Mouse (Mus musculus) MEL (cell line): ENCODE data around the gene Coil. TPM values are rescaled to one million over a fixed set of nuclear protein-coding genes. Genes with fewer than 3 reads are reported as not detected.

Source experiments
- DNase-seq: peaks from one replicate; pipeline ENCODE4 v3.0.0; 2011; ENCODE audit warnings: low read depth, low spot score
- H3K27ac ChIP-seq: 2 replicates; pipeline ENCODE4 v1.5.1; 2012; ENCODE audit warnings: low read depth, mild to moderate bottlenecking, control low read depth, low read length, moderate library complexity; ENCODE audit not compliant: control insufficient read depth
- H3K27me3 ChIP-seq, 2 experiments: fragments of 150-350 bp in 1 of 2; sonication (generic) in 1 of 2; 2 replicates each; pipeline ENCODE4 v1.6.1; 2012; ENCODE audit warnings: low read length in 2 of 2, mild to moderate bottlenecking in 2 of 2, improper control_type of control experiment in 1 of 2, moderate library complexity in 1 of 2; ENCODE audit not compliant: insufficient read depth in 2 of 2, control insufficient read depth in 1 of 2
- H3K36me3 ChIP-seq, 2 experiments: 2 replicates each; pipeline ENCODE4 v1.6.1; 2012 to 2014; ENCODE audit warnings: low read length in 2 of 2, improper control_type of control experiment in 1 of 2, inconsistent platforms in 1 of 2, mild to moderate bottlenecking in 1 of 2; ENCODE audit not compliant: insufficient read depth in 2 of 2, control insufficient read depth in 1 of 2
- H3K4me1 ChIP-seq, 2 experiments: fragments of 150-350 bp in 1 of 2; sonication (generic) in 1 of 2; 2 replicates each; pipeline ENCODE4 v1.6.1; 2012; ENCODE audit warnings: low read length in 2 of 2, improper control_type of control experiment in 1 of 2, mild to moderate bottlenecking in 1 of 2; ENCODE audit not compliant: insufficient read depth in 2 of 2, control insufficient read depth in 1 of 2
- H3K4me3 ChIP-seq, 2 experiments: fragments of 150-350 bp in 1 of 2; sonication (generic) in 1 of 2; 2 replicates each; pipeline ENCODE4 v1.5.1; 2012; ENCODE audit warnings: low read depth in 2 of 2, low read length in 2 of 2, mild to moderate bottlenecking in 2 of 2, moderate library complexity in 2 of 2, control low read depth in 1 of 2, improper control_type of control experiment in 1 of 2; ENCODE audit not compliant: control insufficient read depth in 1 of 2, insufficient read depth in 1 of 2
- H3K79me2 ChIP-seq: 2 replicates; pipeline ENCODE4 v1.6.1; 2012; ENCODE audit warnings: mild to moderate bottlenecking, low read length, moderate library complexity; ENCODE audit not compliant: control insufficient read depth, poor library complexity, insufficient read depth
- H3K9ac ChIP-seq: 2 replicates; pipeline ENCODE4 v1.6.1; 2012; ENCODE audit warnings: low read depth, mild to moderate bottlenecking, control low read depth, low read length, moderate library complexity; ENCODE audit not compliant: control insufficient read depth, poor library complexity, severe bottlenecking
- H3K9me3 ChIP-seq: fragments of 150-350 bp; sonication (generic); replicated peaks from 2 replicates; pipeline ENCODE4 v1.6.1; 2012; ENCODE audit warnings: mild to moderate bottlenecking, low read length, improper control_type of control experiment, moderate library complexity; ENCODE audit not compliant: insufficient read depth
- BHLHE40 ChIP-seq: IDR thresholded peaks from 2 replicates; pipeline ENCODE4 v1.6.1; 2012; ENCODE audit warnings: low read depth, mild to moderate bottlenecking, inconsistent platforms, low read length, improper control_type of control experiment, borderline replicate concordance
- CHD1 ChIP-seq: IDR thresholded peaks from 2 replicates; pipeline ENCODE4 v1.6.1; 2012; ENCODE audit warnings: low read depth, mild to moderate bottlenecking, inconsistent platforms, low read length, improper control_type of control experiment
- CHD2 ChIP-seq: IDR thresholded peaks from 2 replicates; pipeline ENCODE4 v1.6.1; 2011; ENCODE audit warnings: low read length, improper control_type of control experiment
- CTCF ChIP-seq, 3 experiments: IDR thresholded peaks in 2 of 3; conservative IDR thresholded peaks in 1 of 3; 2 replicates each; pipeline ENCODE4 v1.5.1; 2011 to 2012; ENCODE audit warnings: low read length in 3 of 3, low read depth in 2 of 3, mild to moderate bottlenecking in 2 of 3, improper control_type of control experiment in 1 of 3, inconsistent platforms in 1 of 3, mixed read lengths in 1 of 3, moderate library complexity in 1 of 3; ENCODE audit not compliant: control insufficient read depth in 1 of 3, insufficient read depth in 1 of 3, poor library complexity in 1 of 3, severe bottlenecking in 1 of 3
- EP300 ChIP-seq, 2 experiments: IDR thresholded peaks; 2 replicates each; pipeline ENCODE4 v1.6.1; 2011; ENCODE audit warnings: improper control_type of control experiment in 2 of 2, low read length in 2 of 2, low read depth in 1 of 2, mild to moderate bottlenecking in 1 of 2
- ETS1 ChIP-seq: IDR thresholded peaks from 2 replicates; pipeline ENCODE4 v1.6.1; 2012; ENCODE audit warnings: low read depth, mild to moderate bottlenecking, inconsistent platforms, low read length, improper control_type of control experiment, moderate library complexity
- GABPA ChIP-seq: IDR thresholded peaks from 2 replicates; pipeline ENCODE4 v1.6.1; 2012; ENCODE audit warnings: low read depth, mild to moderate bottlenecking, inconsistent platforms, low read length, improper control_type of control experiment, moderate library complexity
- HCFC1 ChIP-seq: IDR thresholded peaks from 2 replicates; pipeline ENCODE4 v1.6.1; 2012; ENCODE audit warnings: low read depth, mild to moderate bottlenecking, inconsistent platforms, low read length, improper control_type of control experiment, moderate library complexity
- KAT2A ChIP-seq: conservative IDR thresholded peaks from 2 replicates; pipeline ENCODE4 v1.6.1; 2012; ENCODE audit warnings: low read depth, low read length, improper control_type of control experiment, inconsistent platforms
- MAFK ChIP-seq: IDR thresholded peaks from 2 replicates; pipeline ENCODE4 v1.6.1; 2011; ENCODE audit warnings: low read depth, mild to moderate bottlenecking, low read length, improper control_type of control experiment, borderline replicate concordance
- MAX ChIP-seq: IDR thresholded peaks from 2 replicates; pipeline ENCODE4 v1.6.1; 2011; ENCODE audit warnings: low read length, improper control_type of control experiment
- MAZ ChIP-seq: IDR thresholded peaks from 2 replicates; pipeline ENCODE4 v1.6.1; 2012; ENCODE audit warnings: low read depth, mild to moderate bottlenecking, inconsistent platforms, low read length, improper control_type of control experiment
- MEF2A ChIP-seq: IDR thresholded peaks from 2 replicates; pipeline ENCODE4 v1.6.1; 2014; ENCODE audit warnings: low read depth, mild to moderate bottlenecking, inconsistent platforms, low read length, improper control_type of control experiment; ENCODE audit not compliant: poor library complexity, insufficient replicate concordance, severe bottlenecking; ENCODE audit errors: extremely low read depth
- MYC ChIP-seq: IDR thresholded peaks from 2 replicates; pipeline ENCODE4 v1.6.1; 2011; ENCODE audit warnings: low read depth, mild to moderate bottlenecking, low read length, improper control_type of control experiment, moderate library complexity
- POLR2A ChIP-seq, 2 experiments: IDR thresholded peaks; 2 replicates each; pipeline ENCODE4 v1.6.1; 2011 to 2012; ENCODE audit warnings: low read length in 2 of 2, mild to moderate bottlenecking in 2 of 2, control low read depth in 1 of 2, improper control_type of control experiment in 1 of 2, low read depth in 1 of 2, moderate library complexity in 1 of 2; ENCODE audit not compliant: control insufficient read depth in 1 of 2, insufficient read depth in 1 of 2, poor library complexity in 1 of 2
- POLR2AphosphoS2 ChIP-seq: IDR thresholded peaks from 2 replicates; pipeline ENCODE4 v1.6.1; 2011; ENCODE audit warnings: low read length, improper control_type of control experiment
- RAD21 ChIP-seq: IDR thresholded peaks from 2 replicates; pipeline ENCODE4 v1.6.1; 2011; ENCODE audit warnings: mild to moderate bottlenecking, low read depth, low read length, improper control_type of control experiment
- TBP ChIP-seq: IDR thresholded peaks from 2 replicates; pipeline ENCODE4 v1.8.0; 2011; ENCODE audit warnings: low read depth, low read length, improper control_type of control experiment
- USF1 ChIP-seq: IDR thresholded peaks from 2 replicates; pipeline ENCODE4 v1.6.1; 2014; ENCODE audit warnings: low read depth, mild to moderate bottlenecking, inconsistent platforms, low read length, improper control_type of control experiment, moderate library complexity
- USF2 ChIP-seq, 2 experiments: IDR thresholded peaks; 2 replicates each; pipeline ENCODE4 v1.6.1; 2011 to 2012; ENCODE audit warnings: improper control_type of control experiment in 2 of 2, low read length in 2 of 2, borderline replicate concordance in 1 of 2, inconsistent platforms in 1 of 2, low read depth in 1 of 2, mild to moderate bottlenecking in 1 of 2; ENCODE audit not compliant: insufficient read depth in 1 of 2
- ZC3H11A ChIP-seq: IDR thresholded peaks from 2 replicates; pipeline ENCODE4 v1.6.1; 2012; ENCODE audit warnings: low read depth, mild to moderate bottlenecking, inconsistent platforms, low read length, improper control_type of control experiment
- ZKSCAN1 ChIP-seq: IDR thresholded peaks from 2 replicates; pipeline ENCODE4 v1.6.1; 2012; ENCODE audit warnings: low read depth, mild to moderate bottlenecking, inconsistent platforms, low read length, improper control_type of control experiment, moderate library complexity
- polyA plus RNA-seq, 2 experiments: library from polyadenylated mRNA; stranded (reverse) in 1 of 2; unstranded in 1 of 2; fragments of >175 nt in 1 of 2; fragments of >200 nt in 1 of 2; gene quantifications; 2 replicates each; pipeline versions ENCODE4 v1.2.1 to v1.2.4; 2012; ENCODE audit warnings: low replicate concordance in 2 of 2, low read depth in 1 of 2; ENCODE audit not compliant: insufficient read length in 2 of 2, insufficient read depth in 1 of 2, missing spikeins in 1 of 2
- total RNA-seq: library from RNA; depleted of rRNA; stranded (reverse); fragments of 300-350 nt; gene quantifications from 2 replicates; pipeline ENCODE4 v1.2.3, GENCODE M21; 2012

Gene Coil
- total and polyA plus RNA-seq, 3 experiments = 24.4 to 32.6 TPM; not detected in 1

GRCm38 (mm10) chr11:89002068-89002467 lies 32.0 kb downstream of the Coil start:
- peaks cover 7 to 23% of the 10 kb centered on the region in 2 experiments for H3K36me3 ChIP-seq
- DNase-seq = no peak
- peaks cover 12 to 33% of the 10 kb centered on the region in 2 experiments for H3K4me1 ChIP-seq
- no peak for TF ChIP-seq POLR2AphosphoS2
- TF ChIP-seq HCFC1 = no peak
- TF ChIP-seq USF1 = no peak
- no peak for TF ChIP-seq MAFK
- no peak for TF ChIP-seq BHLHE40
- TF ChIP-seq MAZ = no peak
- TF ChIP-seq CHD1 = no peak
- no peak for TF ChIP-seq ETS1
- TF ChIP-seq MAX = no peak
- TF ChIP-seq RAD21 = no peak
- no peak for TF ChIP-seq EP300 (IDR thresholded peaks at IDR 0.05; ENCODE audit: low read depth in 1 of 2, low read length in 2 of 2)
- TF ChIP-seq KAT2A = no peak
- no peak overlapping the region for H3K27ac ChIP-seq
- no peak overlapping the region for H3K4me3 ChIP-seq
- H3K79me2 ChIP-seq = peaks cover 50% of the 10 kb centered on the region
- no peak overlapping the region for H3K9ac ChIP-seq
- no peaks in the 10 kb centered on the region for H3K27me3 ChIP-seq
- H3K9me3 ChIP-seq = no peaks in the 10 kb centered on the region

DNA sequence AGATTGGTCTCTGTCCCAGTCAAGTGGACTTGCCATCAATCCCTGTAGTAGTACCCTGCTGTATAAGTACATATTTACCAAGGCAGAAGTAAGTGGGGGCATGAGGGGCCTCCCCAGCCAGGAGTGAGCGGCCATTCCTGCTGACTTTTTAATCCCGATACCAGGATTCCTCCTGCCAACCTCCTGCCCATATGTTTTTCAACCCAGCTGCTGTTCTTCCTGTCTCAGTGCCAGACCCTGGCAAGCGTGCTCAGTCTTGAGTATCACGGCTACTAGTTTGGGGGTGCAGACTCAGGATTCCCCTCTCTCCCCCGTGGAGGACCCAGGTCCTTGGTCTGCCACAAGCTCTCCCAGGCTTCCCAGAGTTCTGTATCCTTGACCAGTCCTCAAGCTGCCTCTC lies 32.6 kb downstream of the Coil start:
- H3K27me3 ChIP-seq = no peaks in the 10 kb centered on the region
- H3K9ac ChIP-seq = no peak overlapping the region
- H3K36me3 ChIP-seq = peaks cover 11 to 22% of the 10 kb centered on the region in 2 experiments
- peaks cover 50% of the 10 kb centered on the region for H3K79me2 ChIP-seq
- no peak for DNase-seq
- no peak overlapping the region for H3K27ac ChIP-seq
- no peak overlapping the region for H3K4me3 ChIP-seq
- H3K4me1 ChIP-seq = peaks cover 12 to 32% of the 10 kb centered on the region in 2 experiments
- TF ChIP-seq RAD21 (no peak), GABPA (no peak), MEF2A (no peak), CTCF (IDR thresholded peaks at IDR 0.05 in 2 of 3, conservative IDR thresholded peaks at IDR 0.05 in 1 of 3; ENCODE audit: control insufficient read depth in 1 of 3, insufficient read depth in 1 of 3, low read depth in 2 of 3, low read length in 3 of 3, poor library complexity in 1 of 3, severe bottlenecking in 1 of 3) (no peak), TBP (no peak), POLR2A (IDR thresholded peaks at IDR 0.05; ENCODE audit: control insufficient read depth in 1 of 2, insufficient read depth in 1 of 2, low read depth in 1 of 2, low read length in 2 of 2, poor library complexity in 1 of 2) (no peak), CHD2 (no peak), MYC (no peak), USF2 (IDR thresholded peaks at IDR 0.05; ENCODE audit: borderline replicate concordance in 1 of 2, insufficient read depth in 1 of 2, low read depth in 1 of 2, low read length in 2 of 2) (no peak), ZKSCAN1 (no peak), MAFK (no peak), ZC3H11A (no peak)
- TF ChIP-seq, all 39 proteins: peak for 0
- H3K9me3 ChIP-seq = no peaks in the 10 kb centered on the region
